Mouse (Mus musculus) CD8-positive naive resting alpha-beta T cell, adult 2 months (primary cell): Measurements from ENCODE around the gene Me1.
"Not testable (repeated sequence)": the region's sequence is repeated elsewhere in the genome, so short reads cannot be mapped to it uniquely, and the experiment has no call there.

Experiments
- DNase-seq, 2 experiments: peaks; one replicate each; pipeline ENCODE4 v3.0.0; 2022; ENCODE audit warnings: low read depth in 2 of 2, low spot score in 2 of 2

Gene Me1

DNA sequence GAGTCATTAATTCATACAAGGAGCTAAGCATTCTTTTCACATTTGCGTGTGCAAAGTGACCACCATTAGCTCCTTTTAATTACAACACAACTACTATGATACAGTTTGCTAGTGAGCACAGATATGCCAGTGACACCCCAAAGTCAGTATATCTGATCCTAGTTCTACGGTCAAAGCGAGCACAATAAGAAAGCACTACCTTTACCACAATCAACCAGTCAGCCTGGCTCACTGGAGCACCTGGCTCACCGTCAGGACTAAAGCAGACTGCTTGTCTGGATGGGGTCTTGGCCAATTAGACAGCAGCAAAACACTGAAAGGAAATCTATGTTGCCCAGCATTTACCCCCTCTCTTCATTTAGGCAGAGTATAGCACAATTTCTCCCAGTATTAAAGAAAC is 83.7 kb downstream of the Me1 start:
- no peak for DNase-seq

DNA sequence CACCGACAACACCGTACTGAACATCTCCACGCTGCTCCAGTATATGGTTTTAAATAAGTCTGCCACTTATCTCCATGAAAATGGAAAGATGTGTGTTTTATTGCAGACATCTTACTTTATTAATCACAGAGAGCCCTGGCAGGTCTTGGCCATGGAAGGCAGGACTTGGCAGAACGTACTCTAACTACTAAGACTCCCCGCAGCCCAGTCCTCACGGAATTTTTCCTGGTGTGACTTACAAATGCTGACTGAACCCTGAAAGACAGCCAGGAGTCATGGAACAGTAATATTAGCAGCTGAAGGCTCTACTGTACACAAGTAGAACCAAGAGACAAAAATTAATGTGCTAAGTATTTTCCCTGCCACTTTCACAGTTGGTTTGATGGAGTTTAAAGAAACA is 90.0 kb downstream of the Me1 start:
- no peak for DNase-seq

DNA sequence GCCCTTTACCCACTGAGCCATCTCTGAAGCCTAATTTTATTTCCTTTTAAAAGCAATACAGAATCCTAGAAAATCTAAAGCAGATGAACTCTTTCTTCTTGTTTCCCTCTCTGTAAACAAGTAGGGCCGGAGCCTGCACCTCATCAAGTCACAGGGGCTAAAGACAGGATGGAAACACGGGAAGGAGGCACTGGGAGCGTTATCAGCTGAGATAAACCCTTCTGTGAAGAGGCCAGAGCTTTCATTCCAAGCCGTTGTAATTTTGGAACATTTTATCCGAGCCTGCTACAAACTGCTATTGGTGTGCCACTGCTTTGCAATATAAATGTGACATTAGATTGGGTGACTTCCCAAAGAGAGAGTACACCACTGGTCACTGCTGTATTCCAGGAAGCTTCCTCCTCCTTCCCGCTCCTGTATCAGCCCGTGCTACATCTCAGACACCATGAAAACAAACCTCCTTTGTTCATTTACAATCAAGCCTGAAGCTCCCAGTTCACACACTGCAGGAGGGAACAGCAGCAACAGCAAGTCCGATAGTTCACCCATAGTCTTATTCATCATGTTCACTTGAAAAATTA is 95.9 kb downstream of the Me1 start:
- DNase-seq = no peak

DNA sequence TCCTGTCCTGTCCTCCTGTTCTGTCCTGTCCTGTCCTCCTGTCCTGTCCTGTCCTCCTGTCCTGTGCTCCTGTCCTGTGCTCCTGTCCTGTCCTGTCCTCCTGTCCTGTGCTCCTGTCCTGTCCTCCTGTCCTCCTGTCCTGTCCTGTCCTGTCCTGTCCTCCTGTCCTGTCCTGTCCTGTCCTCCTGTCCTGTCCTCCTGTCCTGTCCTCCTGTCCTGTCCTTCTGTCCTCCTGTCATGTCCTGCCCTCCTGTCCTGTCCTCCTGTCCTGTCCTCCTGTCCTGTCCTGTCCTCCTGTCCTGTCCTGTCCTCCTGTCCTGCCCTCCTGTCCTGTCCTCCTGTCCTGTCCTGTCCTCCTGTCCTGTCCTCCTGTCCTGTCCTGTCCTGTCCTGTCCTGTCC is 98.8 kb downstream of the Me1 start:
- not testable (repeated sequence) for DNase-seq

DNA sequence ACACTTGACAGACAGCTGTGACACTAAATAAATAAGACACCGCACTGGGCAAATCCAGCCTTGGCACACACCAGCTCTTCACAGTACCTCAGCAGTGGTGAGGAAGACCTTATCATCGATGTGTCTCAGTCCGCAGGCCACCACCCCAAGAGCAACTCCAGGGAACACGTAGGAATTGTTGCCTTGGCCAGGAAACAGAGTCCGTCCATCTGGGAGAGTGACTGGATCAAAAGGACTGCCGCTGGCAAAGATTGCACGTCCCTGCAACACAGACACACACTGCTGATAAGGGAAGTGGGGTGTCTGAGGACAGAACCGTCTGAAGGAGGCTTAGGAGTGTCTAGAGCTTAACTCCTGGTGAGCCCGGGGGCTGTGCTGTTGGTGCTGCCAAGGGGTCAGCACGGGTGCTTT is 101.4 kb downstream of the Me1 start:
- DNase-seq = not testable (repeated sequence)

DNA sequence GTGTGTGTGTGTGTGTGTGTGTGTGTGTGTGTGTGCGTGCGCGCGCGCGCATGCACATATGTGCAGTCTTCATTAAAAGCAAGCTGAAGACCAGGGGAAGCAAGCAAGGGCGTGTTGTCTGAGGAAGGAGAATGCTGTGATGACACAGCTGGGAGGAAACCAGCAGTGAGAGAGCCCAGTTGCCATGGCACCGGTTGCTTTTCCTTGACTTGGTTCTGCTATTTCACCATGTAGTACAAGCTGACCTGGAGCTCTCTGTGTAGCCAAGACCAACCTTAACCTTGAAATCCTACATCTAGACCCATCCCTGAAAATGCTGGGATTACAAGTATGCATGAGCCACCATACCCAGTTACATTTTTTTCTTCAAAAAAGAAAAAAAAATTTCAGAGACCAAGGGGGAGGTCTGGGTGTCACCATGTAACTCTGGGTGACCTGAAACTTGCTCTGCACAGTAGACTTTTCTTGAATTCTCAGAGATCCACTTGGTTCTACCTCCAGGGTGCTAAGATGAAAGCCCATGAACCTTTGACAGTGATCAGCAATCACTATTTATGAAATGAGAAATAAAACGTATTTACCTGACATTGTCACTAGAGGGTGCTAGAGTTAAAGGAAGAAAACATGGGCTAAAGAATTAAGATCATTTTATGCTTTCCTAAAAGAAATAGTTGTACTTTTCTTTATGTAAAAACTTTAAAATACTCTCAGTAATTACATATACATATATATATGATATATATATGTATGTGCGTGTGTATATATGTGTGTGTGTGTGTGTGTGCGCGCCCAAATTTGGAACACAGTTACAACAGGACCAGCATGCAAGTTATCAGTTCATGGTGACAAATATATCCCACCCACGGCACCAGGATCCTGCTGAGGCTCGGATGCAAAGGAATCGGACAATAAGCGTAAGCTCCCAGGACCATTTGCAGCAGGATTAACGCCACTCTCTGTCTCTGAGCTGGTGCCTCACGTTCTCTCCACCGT is 102.8 kb downstream of the Me1 start:
- peak in 1 of 2 experiments; percentile 15 for DNase-seq

DNA sequence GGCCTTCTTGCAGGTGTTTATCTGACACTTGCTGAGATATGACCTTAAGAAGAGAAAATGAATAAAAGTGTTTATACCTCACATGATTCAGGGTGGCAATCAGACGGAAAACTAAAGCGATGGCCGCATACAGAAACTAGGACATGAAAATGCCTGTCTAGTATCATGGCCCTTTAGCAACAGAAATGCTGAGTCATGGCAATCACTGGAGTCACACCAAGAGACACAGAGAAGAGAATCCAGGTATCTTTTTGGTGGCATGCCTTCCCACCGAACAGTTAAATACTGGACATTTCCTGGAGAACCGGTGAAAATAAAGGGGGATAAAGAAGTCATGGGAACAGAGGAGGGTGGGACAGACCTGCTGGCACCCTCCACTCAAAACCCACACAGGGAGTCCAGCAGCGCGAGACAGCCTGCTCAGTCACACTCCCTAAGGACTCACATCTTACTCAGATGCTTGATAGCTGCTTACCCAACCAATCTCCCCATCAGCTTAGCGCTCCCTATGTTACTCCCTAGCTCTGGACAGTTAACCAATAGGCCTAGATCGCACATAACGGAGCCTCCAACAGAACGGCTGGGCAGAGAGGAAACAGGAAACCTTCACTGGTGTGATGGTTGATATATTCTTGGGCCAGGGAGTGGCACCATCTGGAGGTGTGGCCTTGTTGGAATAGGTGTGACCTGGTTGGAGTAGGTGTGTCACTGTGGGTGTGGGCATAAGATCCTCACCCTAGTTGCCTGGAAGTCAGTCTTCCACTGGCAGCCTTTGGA is 108.5 kb downstream of the Me1 start:
- DNase-seq = no peak

DNA sequence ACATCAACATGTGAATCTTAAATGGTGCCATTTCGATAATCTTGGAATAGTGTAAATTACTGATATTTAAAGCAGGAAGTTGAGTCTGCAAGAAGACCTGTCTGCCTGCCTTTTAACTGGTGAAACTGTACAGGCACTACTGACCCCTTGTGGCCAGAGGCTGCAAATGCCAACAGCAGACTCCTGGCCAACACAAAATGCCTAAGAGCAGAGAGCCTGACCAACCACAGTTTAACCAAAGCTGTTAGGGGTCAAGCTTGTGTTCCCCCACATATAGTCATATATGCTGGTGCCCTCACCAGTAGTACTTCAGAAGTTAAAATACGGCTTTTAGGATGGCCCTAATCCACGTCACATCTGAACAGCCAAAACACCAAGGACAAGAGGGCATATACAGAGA is 112.0 kb downstream of the Me1 start:
- DNase-seq = peak; percentile 48 to 67

DNA sequence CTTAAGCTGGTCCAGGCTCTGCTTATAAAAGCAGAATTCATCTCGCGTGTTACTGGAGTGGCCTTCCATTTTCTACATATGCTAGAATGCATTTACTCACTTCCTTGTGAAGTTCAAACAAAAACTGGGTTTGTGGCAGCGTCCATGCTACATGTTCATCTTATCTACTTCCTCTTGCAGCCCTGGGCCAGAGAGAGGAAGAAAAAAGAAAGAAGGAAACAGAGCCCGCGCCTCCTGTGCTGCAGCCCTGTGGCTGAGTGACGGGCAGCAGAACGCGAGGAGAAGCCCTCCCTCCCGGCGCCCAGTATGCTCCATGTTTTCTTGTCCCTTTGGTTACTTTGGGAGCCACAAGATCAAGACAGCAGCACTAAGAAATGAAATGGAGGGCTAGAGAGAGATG is 116.1 kb downstream of the Me1 start:
- DNase-seq = no peak

DNA sequence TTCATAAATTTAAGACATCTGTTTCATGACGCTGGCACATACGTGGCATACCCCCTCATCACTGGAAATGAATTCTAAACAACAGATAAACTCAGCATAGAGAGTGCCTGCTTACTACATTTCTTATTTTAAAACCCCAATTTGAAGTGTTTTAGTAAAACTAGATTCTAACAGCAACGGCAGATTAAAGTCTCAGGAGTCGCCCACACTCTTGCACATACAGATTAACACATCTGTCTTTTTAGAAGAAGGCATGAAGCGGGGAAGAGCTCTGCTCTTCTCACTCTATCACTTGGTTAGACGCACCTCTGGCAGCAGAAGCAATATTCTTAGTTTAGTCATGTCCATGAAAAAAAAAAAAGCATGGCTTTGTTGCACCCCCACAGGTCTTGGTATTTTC is 120.6 kb downstream of the Me1 start:
- DNase-seq = no peak

DNA sequence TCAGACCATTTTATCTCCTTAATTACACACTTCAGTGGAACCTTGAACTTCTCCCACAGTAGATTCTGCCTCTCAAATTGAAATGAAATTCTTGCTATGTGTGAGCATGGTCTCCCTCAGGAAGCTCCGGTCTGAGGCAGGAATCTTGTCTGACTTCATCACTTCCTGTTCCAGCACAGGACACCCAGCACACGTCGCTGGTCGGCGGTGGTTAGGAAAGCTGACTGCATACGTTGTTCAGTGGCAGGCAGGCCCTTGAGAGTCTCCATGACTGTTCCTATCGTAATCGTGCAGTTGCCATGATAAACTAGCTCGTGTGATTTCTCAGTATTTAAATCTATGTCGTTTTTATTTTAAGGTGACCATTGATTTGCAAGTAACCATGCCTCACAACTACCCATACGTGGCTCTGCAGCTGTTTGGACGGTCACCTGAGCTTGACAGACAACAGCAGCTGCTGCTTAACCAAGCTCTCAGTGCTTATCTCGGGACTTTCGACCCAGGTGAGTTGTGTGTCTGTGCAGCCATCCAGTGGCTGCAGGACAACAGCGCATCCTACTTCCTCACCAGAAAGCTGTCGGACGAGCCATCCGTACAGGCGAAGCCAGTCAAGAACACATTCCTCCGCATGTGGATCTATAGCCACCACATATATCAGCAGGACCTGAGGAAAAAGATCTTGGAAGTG is 122.0 kb downstream of the Me1 start:
- no peak for DNase-seq

DNA sequence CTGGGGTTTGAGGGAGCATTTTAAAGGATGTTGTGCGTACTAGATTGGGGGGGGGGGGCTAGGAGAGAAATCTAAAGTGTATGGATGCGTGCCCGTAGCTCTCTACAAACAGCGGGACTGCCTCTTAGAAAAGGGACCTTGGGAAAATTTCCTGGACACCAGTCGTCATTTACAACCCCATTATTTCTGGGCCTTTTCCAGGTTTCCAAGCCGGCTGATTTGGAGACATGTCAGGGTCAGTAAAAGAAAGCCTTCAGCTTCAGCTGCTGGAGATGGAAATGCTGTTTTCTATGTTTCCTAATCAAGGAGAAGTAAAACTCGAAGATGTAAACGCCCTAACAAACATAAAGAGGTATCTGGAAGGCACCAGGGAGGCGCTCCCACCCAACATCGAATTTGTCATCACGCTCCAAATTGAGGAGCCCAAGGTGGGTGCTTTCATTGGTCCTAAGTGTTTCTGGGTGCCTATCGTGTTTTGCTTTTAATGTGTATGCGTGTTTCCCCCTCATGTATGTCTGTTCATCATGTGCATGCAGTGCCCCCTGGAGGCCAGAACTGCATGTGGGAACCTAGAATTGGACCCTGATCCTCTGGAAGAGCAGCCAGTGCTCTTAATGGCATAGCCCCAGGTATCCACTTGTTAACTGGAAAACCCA is 123.0 kb downstream of the Me1 start:
- peak; percentile 79 to 91 for DNase-seq

DNA sequence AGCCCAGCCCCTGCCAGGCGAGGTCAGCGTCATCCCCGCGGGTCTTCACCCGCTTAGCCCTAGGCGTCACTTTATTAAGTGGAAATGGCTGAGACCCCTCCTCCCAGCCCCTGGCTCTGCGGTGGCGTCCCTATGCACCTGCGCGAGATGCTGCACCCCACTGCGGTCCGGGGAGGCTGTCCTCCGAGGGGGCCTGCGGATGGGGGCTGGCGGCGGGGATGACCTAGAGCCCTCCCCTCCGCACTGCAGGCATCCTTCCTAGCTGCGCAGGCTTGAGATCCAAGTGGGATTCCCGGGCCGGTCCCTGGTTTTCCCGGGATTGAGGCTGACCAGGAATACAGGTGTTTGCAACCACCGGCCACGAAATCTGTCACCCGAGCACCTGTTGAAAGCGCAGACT is 123.6 kb downstream of the Me1 start:
- no peak for DNase-seq

DNA sequence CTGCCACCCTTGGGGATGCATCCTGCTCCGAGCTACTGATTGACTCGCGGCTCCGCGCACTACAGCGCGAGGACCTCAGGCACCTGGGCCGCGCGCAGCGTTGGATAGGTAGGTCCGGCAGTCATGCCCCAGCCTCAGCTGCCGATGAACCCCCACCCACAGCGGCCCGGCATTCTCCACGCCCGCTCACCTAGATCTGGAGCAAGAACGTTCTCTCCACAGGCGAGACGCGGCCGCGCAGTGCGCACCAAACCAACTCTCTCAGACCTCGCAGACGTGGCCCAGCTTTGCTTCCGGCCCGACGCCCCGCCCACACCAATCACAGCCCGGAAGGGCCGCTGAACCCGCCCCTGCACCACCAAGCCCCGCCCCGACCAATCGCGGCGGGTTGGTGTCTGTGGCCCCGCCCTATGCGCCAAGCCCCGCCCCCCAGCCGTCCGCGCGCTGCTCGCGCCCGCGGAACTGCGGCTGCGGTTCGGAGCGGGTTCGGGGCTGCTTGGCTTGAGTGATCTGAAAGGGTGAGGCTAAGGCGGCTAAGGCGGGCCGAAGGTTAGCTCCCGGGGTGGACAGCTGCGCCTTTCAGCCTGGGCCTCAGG is 124.1 kb downstream of the Me1 start, which contains the start of the genes Pgm3 and Rwdd2a:
TSS of gene Pgm3 (minus strand) at position 303 of the 596 bp plus-strand sequence.
TSS of gene Rwdd2a (plus strand) at position 452 of the 596 bp plus-strand sequence.
- peak; percentile 92 to 97 for DNase-seq

DNA sequence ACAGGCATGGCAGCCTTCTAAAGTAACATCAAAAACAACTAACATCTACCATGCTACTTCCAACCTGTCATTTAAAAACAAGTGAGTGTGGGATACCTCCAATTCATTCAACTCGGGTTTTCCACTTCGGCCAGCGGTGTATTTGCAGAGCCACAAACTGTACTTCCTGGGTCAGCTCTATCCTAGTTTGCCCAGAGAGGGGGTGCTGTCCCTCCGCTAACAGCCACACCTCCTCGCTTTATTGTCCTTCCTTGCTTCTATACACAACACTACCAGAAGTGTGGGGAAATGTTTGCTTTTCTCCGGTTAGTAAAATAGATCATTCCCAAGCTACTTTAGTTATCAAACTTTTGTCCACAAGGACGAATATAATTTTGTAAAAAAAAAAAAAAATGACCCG is 124.8 kb downstream of the Me1 start:
- no peak for DNase-seq

DNA sequence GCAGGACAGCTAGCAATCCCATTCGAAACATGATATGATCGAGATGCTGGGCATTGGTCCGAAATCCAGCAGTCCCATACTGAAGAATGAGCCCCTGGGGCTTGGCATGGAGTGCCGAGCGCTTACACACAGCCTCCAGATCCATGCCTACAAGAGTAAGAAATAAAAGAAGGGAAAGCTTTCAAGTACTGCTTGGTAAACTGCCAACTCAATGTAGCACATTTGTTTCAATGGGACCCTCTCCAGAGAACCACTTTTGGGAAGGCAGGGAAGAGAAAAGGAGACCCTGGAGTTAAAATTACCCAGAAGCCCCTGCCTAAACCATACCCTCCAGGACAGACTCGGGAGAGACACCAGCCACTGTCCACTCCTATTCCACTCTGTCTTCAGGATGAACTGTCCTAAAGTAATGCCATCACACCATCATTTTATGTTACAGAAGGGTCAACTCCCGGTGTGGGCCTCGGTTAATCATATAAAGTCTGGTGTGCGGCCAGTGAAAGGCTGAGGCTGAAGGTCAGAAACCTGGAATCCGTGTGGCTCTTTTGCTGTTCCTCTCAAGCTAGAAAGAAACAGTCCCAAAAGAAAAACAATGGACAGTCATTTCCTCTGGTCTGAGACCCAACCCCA is 125.4 kb downstream of the Me1 start:
- DNase-seq = no peak

DNA sequence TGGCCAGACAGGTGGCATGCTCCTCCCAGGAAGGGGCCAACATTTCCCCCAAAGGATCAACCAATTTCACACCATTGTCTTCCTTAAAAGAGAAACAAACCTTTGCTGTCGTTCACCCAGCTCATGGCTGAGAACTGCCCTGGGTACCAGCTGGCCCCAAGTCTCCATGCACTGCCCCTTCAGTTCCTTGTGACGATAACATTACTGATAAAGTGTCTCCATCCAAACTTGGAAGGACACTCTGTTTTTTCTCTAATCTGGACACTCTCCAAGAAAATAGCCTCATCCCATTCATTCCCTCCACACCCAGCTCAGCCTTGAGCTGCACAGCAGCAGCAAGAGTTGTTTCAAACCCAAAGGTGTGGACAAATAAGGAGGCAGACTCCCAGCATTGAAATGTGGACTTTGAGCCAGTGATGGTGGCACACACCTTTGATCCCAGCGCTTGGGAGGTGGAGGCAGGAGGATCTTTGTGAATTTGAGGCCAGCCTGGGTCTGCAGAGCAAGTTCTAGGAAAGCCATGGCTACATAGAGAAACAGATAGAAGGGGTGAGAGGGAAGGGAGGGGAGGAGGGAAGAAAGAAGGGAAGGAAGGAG is 126.3 kb downstream of the Me1 start:
- DNase-seq = no peak

DNA sequence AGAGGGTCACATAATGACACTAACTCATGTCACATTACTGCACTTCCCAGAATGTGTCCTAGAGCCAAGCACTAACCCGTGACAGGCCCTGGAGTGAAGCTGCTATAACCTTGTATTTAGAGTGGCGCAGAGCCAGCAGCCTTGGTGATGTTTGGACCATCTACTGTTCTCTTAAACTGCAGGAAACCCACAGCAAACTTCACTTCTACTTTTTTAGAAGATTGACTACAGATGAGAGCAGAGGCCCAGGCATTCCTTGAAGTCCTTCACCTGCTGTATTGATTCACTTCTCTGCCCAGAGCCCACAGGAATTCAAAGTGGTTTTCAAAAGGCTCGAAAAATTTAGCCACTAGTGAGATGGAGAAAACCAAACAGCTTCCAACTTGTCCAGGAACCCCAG is 135.2 kb downstream of the Me1 start:
- no peak for DNase-seq

DNA sequence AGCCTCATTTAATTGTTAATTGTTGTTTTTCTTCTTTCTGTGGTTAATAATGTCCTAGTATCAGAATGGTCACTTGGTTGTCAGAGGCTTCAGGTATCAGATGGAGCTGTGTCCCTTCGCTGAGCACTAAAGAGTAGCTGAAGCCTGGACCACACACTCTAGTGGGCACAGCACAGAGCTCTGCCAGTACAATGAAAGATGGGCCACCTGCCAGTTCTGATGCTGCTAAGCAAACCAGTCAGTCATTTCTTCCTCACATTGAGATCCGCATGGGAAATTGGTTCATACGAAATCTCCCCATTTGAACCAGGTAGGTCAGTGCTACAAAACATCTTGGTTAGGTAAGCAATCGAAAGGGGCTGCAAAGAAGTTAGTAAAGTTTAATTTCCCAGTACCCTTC is 141.1 kb downstream of the Me1 start:
- no peak for DNase-seq
